Mouse (Mus musculus) layer of hippocampus, adult 9-11 months (tissue): ENCODE data around the gene Olfr19.
"Not testable (repeated sequence)": the region's sequence is repeated elsewhere in the genome, so short reads cannot be mapped to it uniquely, and the experiment has no call there.

Source experiments
- DNase-seq: peaks from one replicate; pipeline ENCODE4 v3.0.0; 2022

The Olfr19 gene

GRCm38 (mm10) chr16:16676305-16676704 lies at the start of gene Olfr19:
Gene Olfr19 (minus strand): TSS chr16:16676405.
- no peak for DNase-seq

- DNase-seq, result no peak
These were observed 8.8 kb upstream of the Olfr19 start for GRCm38 (mm10) chr16:16684975-16685374.

GRCm38 (mm10) chr16:16684053-16684452 lies 7.8 kb upstream of the Olfr19 start:
- DNase-seq, result no peak

- DNase-seq, result no peak
These were observed 11.2 kb downstream of the Olfr19 start for GRCm38 (mm10) chr16:16664994-16665393.

GRCm38 (mm10) chr16:16664516-16664915 lies 11.7 kb downstream of the Olfr19 start:
- DNase-seq, result not testable (repeated sequence)

- no peak for DNase-seq
These were observed 31.1 kb downstream of the Olfr19 start for GRCm38 (mm10) chr16:16645148-16645547.

- no peak for DNase-seq
These were observed 42.5 kb downstream of the Olfr19 start for GRCm38 (mm10) chr16:16633730-16634129.
